In genomic region chr9:96713472-96714390, GRCm38 (mm10) we compare ENCODE assay signal across 8 mouse cellular contexts. TPM values are rescaled to one million over a fixed set of nuclear protein-coding genes. Genes with fewer than 3 reads are reported as not detected.
DNase-seq lines count a peak whose midpoint lies in the region; ATAC-seq lines count a peak whose summit lies in the region.

No protein-coding gene starts in this region.

- no peaks in the 10 kb centered on the region for H3K9me3 ChIP-seq in megakaryocyte, embryonic 14.5 days
- H3K9me3 ChIP-seq in hindbrain, embryonic 13.5 days: no peaks in the 10 kb centered on the region
- H3K9me3 ChIP-seq in neural tube, embryonic 13.5 days: no peaks in the 10 kb centered on the region

- 66% methylated on average over 14 of the region's 14 CpGs for WGBS in hindbrain, embryonic 13.5 days
- 68% methylated on average over 14 of the region's 14 CpGs for WGBS in neural tube, embryonic 13.5 days

- no peaks in the 10 kb centered on the region for H3K27me3 ChIP-seq in megakaryocyte, embryonic 14.5 days (replicated peaks)
- no peaks in the 10 kb centered on the region for H3K27me3 ChIP-seq in hindbrain, embryonic 13.5 days
- H3K27me3 ChIP-seq in neural tube, embryonic 13.5 days: no peaks in the 10 kb centered on the region

- peaks cover 83% of the 10 kb centered on the region for H3K36me3 ChIP-seq in megakaryocyte, embryonic 14.5 days (replicated peaks; ENCODE audit: low read length)
- H3K36me3 ChIP-seq in hindbrain, embryonic 13.5 days: peaks cover 7% of the 10 kb centered on the region
- H3K36me3 ChIP-seq in neural tube, embryonic 13.5 days: peaks cover 22% of the 10 kb centered on the region

- ATAC-seq in megakaryocyte, adult 5-6 weeks (ENCODE audit: poor library complexity, severe bottlenecking): no peak
- ATAC-seq in hindbrain, embryonic 13.5 days (ENCODE audit: low FRiP score): no peak
- ATAC-seq in neural tube, embryonic 13.5 days (ENCODE audit: low read depth): no peak

- peak overlapping the region; percentile 43 for H3K9ac ChIP-seq in hindbrain, embryonic 13.5 days
- H3K9ac ChIP-seq in neural tube, embryonic 13.5 days: 0 out of 2 replicates have a peak overlapping the region, but pooled peaks have one; percentile 22

- peak overlapping the region; percentile 74 for H3K27ac ChIP-seq in hindbrain, embryonic 13.5 days
- peak overlapping the region; percentile 54 for H3K27ac ChIP-seq in neural tube, embryonic 13.5 days (replicated peaks)

- H3K4me3 ChIP-seq in megakaryocyte, embryonic 14.5 days (replicated peaks): peak overlapping the region; percentile 87
- H3K4me3 ChIP-seq in hindbrain, embryonic 13.5 days: no peak overlapping the region
- no peak overlapping the region for H3K4me3 ChIP-seq in neural tube, embryonic 13.5 days

- peaks cover 94% of the 10 kb centered on the region for H3K4me1 ChIP-seq in megakaryocyte, embryonic 14.5 days
- H3K4me1 ChIP-seq in hindbrain, embryonic 13.5 days (replicated peaks): peaks cover 50% of the 10 kb centered on the region
- H3K4me1 ChIP-seq in neural tube, embryonic 13.5 days (replicated peaks): peaks cover 46% of the 10 kb centered on the region

- no peak overlapping the region for H3K4me2 ChIP-seq in hindbrain, embryonic 13.5 days
- no peak overlapping the region for H3K4me2 ChIP-seq in neural tube, embryonic 13.5 days

- peak; percentile 78 for DNase-seq in adrenal gland, adult 2 months
- DNase-seq in adrenal gland, postnatal 4 days (ENCODE audit: low spot score in 2 of 2): no peak
- no peak for DNase-seq in frontal cortex, postnatal 14 days (ENCODE audit: low spot score in 2 of 2)
- DNase-seq in cerebellum, postnatal 14 days: no peak

RNA-seq across cellular contexts. Expression of gene Zbtb38, which starts 38.9 kb away (rescaled TPM):
- total RNA-seq in adrenal gland, adult 2 months (2021): 10 to 100 TPM; 63.1 to 73.9 TPM
- polyA plus RNA-seq in adrenal gland, adult 2 months (2012; rRNA removed): 13.6 and 17.4 TPM in 2 replicates
- 10 to 100 TPM; 42.8 to 43.1 TPM for total RNA-seq in adrenal gland, postnatal 4 days (2021)
- polyA plus RNA-seq in megakaryocyte, embryonic 14.5 days (2012; ENCODE audit: insufficient read depth, low replicate concordance): 1.5 and 2.8 TPM in 2 replicates
- total RNA-seq in megakaryocyte, adult 5-6 weeks (2015): 13.6 and 18.9 TPM in 2 replicates
- total RNA-seq in megakaryocyte, adult 5-6 weeks (2017): 18.7 and 19.8 TPM in 2 replicates
- polyA plus RNA-seq in hindbrain, embryonic 13.5 days (2015; fragmentation: Nextera tagmentation; extraction: Ambion mirVana): 42.2 and 44.0 TPM in 2 replicates
- polyA plus RNA-seq in neural tube, embryonic 13.5 days (2015; fragmentation: Nextera tagmentation; extraction: Ambion mirVana): 38.5 and 41.3 TPM in 2 replicates
